Mouse (Mus musculus) layer of hippocampus, adult 2 months (tissue): ENCODE results near the gene Rps6kl1. TPM values are rescaled to one million over a fixed set of nuclear protein-coding genes. Genes with fewer than 3 reads are reported as not detected.

Experiments used
- DNase-seq, 2 experiments: peaks; one replicate each; pipeline ENCODE4 v3.0.0; 2022; ENCODE audit warnings: low spot score in 2 of 2
- H3K27ac ChIP-seq: fragments of 200-600 bp; 2 replicates; pipeline ENCODE4 v1.8.1; 2022
- H3K4me3 ChIP-seq: fragments of 200-600 bp; 2 replicates; pipeline ENCODE4 v1.8.1; 2022; ENCODE audit warnings: mild to moderate bottlenecking
- CTCF ChIP-seq: fragments of 200-600 bp; conservative IDR thresholded peaks from 2 replicates; pipeline ENCODE4 v1.8.1; 2022; ENCODE audit warnings: antibody characterized with exemption, mild to moderate bottlenecking, moderate library complexity
- total RNA-seq, 2 experiments: library from RNA; stranded (reverse); gene quantifications; 2 replicates each; pipeline ENCODE4 v1.2.3; 2021

Rps6kl1 gene
- total RNA-seq, 2 experiments from 2014 or later, result 39.0 to 40.0 TPM

DNA sequence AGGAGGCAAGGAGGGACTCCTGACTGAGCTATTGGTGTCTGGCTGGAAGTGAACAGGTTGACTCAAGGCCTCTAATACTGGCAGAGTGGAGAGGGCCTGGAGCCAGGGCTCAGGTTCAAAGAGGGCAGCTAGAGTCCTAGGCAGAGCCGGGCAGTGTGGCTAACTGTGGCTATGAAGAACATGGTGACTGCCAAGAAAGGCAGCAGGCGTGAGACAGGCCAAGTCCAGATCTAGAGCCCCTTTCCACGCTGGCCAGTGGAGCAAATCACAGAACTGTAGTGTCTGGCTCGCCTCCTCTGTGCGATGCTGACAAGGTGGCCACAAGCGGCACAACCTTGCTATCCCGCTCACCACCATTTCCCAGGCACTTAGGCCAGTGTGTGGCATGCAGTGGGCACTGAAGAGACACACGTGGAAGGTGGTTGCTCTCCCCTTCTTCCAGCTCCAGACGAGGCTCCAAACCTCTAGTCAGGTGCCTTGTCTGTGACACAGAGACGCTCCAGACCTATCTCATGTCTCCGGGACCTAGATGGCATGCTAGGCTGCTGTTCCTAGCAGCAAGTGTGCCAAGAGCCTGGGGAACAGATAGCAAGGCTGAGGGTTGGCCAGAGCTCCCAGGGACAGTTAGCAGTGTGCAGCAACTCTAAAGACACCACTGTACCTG lies 19.4 kb upstream of the Rps6kl1 start:
- no peak for TF ChIP-seq CTCF
- Histone ChIP-seq H3K4me3 (no peak overlapping the region), H3K27ac (0 out of 2 replicates have a peak overlapping the region, but pooled peaks have one; percentile 78)
- DNase-seq, result no peak

DNA sequence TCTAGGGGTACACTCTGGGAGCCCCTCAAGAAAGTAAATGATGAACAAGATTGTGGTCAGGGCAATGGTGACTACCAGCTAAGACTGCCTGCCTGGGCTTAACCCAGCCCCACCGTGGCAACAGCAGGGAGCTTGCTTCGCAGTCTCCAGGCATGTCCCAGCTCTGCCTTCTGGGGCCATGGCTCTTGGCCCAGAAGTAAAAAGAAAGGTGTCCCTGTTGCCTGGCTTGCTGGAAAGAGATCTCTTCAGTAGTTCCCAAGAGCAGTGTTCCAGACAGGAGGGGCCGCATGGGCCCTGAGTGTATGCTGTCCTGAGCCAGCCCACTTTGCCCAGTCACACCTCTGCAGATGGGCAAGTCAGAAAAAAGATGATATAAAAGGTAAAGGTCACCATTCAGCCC lies 18.8 kb upstream of the Rps6kl1 start:
- no peak for TF ChIP-seq CTCF
- Histone ChIP-seq H3K4me3 (peak overlapping the region; percentile 57; the same call in 1 of the 2 replicates), H3K27ac (0 out of 2 replicates have a peak overlapping the region, but pooled peaks have one; percentile 78)
- no peak for DNase-seq

- peak; percentile 99 for TF ChIP-seq CTCF
- peak overlapping the region; percentile 57 for H3K4me3 ChIP-seq
- H3K27ac ChIP-seq, result peak overlapping the region; percentile 78
- peak; percentile 86 to 92 for DNase-seq
Measured at GRCm38 (mm10) chr12:85169117-85169858, 18.2 kb upstream of the Rps6kl1 start.

DNA sequence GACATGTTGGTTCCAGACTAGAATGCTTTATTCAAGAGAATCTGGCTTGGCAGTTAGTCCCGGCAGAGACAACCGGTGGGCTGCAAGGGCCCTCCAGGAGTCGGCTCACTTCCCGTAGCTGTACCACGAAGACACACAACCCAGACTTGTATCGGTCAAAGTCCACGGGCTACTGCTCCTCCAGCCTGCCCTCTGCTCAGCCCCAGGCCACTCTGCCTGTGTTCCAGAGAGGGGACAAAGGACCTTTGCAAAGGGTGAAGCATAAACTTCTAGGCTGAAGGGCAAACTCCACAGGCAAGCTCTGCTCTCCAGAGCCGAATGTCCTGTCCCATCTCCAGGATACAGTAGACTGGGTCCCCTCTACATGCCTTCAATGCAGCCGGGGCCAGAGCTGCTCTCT lies 15.6 kb upstream of the Rps6kl1 start:
- Histone ChIP-seq H3K4me3 (no peak overlapping the region), H3K27ac (no peak overlapping the region)
- no peak for DNase-seq
- TF ChIP-seq CTCF, result no peak

DNA sequence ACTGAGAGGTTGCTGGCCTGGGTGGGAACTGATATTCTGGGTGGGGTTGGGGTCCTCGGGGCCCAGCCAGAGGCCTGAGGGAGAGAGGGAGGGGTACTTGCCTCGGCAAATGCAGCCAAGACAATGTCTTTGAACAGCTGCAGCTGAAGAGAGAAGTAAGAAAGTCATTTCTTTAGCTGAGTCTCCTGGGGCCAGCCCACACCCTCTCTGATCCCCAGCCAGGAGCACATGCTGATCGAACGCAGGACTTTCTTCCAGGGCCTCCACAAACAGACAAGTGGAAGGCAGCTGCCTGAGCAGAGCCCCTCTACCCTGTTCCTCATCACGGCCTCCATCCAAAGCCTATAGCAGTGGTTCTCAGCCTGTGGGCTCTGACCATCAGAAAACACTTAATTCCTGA lies 13.9 kb upstream of the Rps6kl1 start:
- no peak for TF ChIP-seq CTCF

DNA sequence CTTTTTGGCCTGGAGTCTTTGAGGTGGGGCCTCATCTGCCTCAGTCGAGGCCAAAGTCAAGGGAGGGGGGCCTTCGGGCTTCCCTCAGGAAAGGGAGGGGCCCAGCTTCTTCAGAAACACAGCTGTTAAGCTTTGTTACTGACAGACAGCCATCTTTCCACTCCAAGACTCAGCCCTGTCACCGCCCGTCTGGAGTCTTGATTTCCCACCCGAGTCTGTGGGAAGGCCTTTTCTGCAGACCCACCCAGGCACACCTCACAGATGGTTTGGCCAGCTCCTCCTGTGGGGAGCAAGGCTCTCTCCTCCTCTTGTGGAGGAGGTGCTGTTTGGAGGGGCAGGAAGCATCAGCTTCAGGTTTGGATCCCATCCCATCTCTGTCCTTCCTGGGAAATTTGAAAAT lies 8.5 kb upstream of the Rps6kl1 start:
- Histone ChIP-seq H3K27ac (no peak overlapping the region), H3K4me3 (no peak overlapping the region)
- DNase-seq, result no peak
- no peak for TF ChIP-seq CTCF

More for the DNA sequence above, 13.9 kb upstream of the Rps6kl1 start:
- no peak overlapping the region for H3K4me3 ChIP-seq
- no peak for DNase-seq
- no peak overlapping the region for H3K27ac ChIP-seq

DNA sequence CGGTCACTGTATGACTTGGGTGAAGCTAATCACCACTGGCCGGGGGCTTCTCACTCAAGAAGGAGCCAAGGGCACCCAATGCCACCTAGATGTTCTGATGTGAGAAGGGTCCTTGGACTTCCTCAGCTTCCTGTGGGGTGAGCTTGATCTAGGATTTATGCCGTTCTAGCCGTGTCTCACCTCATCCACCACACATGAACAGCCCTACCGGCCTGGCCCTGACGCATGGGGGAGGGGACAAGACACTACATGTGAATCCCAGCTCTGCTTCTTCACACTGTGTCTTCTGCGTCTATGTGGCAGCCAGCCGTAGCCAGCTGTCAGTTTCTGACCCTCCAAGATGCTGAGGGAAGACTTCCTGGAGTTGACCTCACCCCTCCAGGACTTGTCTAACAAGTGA lies 7.7 kb upstream of the Rps6kl1 start:
- DNase-seq, result no peak
- H3K4me3 ChIP-seq, result no peak overlapping the region
- H3K27ac ChIP-seq, result no peak overlapping the region
- no peak for TF ChIP-seq CTCF

DNA sequence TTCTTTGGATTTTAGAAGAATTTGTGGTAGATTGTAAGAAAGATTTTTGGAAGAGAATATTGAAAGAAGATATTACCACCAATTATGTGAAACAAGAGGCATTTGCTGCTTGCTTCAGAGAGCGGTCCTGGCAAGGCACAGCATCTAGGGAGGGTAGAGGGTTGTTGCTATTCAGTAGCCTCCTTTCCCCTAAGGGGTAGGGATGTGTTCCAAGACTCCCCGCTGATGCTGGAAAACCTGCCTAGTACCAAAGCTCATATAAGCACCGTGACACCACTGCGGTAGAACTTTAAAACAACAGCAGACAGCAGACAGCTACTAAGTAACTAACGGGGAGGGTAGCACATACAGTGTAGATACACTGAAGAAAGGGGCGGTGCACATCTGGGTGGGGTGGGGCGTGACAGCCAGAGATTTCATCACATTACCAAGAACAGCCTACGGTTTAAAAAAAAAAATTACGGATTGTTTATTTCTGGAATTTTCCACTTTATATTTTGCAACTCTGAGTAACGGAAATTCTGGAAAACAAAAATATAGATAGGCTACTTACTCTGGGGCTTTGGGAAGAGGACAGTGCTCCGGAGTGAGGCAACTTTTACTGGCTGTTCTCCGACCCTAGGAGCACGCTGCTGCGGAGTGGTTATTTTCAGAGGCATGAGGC lies 6.9 kb upstream of the Rps6kl1 start:
- H3K27ac ChIP-seq, result peak overlapping the region; percentile 14; the same call in 1 of the 2 replicates
- TF ChIP-seq CTCF, result no peak
- DNase-seq, result no peak

DNA sequence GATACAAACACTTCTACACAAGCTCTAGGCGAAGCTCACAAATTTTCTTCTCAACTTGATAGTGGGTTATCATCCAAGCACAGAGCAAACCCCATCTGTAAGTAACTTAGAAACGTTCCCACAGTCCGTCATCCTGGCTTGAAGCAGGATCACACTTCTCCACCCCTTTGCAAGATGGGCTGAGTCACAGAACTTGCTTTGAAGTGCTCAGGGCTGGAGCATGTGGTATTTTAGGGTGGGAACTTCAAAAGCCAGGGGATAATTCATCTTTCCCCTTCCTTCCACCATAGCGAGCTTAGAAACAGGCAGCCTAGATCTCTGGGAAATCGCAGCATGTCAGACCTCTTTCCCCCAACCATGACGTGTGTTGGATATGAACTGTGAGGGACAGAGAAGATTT lies 5.3 kb upstream of the Rps6kl1 start:
- Histone ChIP-seq H3K4me3 (no peak overlapping the region), H3K27ac (0 out of 2 replicates have a peak overlapping the region, but pooled peaks have one; percentile 32)
- TF ChIP-seq CTCF, result no peak
- no peak for DNase-seq

More for the DNA sequence above, 6.9 kb upstream of the Rps6kl1 start:
- H3K4me3 ChIP-seq, result no peak overlapping the region

GRCm38 (mm10) chr12:85153011-85153410 lies 1.9 kb upstream of the Rps6kl1 start:
- H3K4me3 ChIP-seq, result no peak overlapping the region
- TF ChIP-seq CTCF, result no peak
- no peak for DNase-seq
- no peak overlapping the region for H3K27ac ChIP-seq

DNA sequence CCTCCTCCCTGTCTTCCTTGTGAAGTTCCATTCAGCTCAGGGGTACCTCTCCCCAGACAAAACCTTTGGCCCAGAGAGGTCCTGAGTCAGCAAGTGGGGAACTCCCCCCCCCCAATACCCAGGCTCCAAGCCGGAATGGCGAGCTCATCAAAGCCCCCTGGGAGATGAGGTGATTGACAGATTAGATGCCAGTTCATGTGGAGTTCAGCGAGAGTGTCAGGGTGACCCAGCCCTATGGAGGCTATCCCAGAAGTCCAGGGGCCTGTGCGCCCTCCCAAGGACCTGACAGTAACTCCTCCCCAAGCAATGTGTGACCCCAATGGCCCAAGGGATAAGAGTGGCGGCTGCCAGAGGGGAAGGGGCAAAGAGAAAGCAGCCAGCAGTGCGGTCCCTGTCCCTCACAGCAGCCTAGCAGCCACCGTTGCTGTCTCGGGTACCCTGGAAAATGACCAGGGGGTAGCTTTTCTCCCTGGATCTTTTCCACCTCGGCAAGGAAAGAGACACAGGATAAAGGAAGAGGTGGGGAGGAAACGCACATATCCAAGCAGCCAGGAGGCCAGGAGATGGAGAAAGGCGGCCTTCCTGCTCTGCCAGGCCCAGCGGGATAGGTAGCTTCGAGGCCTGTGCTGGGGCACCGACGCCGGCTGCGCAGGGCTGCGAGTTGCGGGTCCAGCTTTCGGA lies 603 bp downstream of the Rps6kl1 start:
- no peak for TF ChIP-seq CTCF
- H3K27ac ChIP-seq, result peak overlapping the region; percentile 96
- no peak for DNase-seq
- H3K4me3 ChIP-seq, result peak overlapping the region; percentile 84

DNA sequence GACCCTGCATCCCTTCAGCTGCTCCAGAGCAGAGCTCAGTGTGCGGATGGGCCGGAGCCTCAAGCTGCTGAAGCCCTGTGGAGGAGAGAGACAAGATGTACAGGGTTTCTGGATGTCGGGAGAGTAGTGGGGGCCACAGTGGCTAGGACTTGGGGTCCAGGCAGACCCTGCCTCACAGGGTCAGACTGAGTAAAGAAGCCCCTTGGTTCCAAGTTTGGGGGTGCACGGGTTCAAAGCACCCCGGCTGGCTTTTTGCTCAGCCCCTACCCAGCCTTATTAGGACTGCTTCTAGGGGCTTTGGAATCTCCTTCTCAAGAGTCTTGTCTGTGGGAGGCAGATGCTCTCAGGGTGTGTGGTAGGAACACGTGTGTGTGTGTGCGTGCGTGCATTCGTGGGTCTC lies 4.2 kb downstream of the Rps6kl1 start:
- Histone ChIP-seq H3K27ac (peak overlapping the region; percentile 14; the same call in 1 of the 2 replicates), H3K4me3 (no peak overlapping the region)
- no peak for TF ChIP-seq CTCF
- no peak for DNase-seq

DNA sequence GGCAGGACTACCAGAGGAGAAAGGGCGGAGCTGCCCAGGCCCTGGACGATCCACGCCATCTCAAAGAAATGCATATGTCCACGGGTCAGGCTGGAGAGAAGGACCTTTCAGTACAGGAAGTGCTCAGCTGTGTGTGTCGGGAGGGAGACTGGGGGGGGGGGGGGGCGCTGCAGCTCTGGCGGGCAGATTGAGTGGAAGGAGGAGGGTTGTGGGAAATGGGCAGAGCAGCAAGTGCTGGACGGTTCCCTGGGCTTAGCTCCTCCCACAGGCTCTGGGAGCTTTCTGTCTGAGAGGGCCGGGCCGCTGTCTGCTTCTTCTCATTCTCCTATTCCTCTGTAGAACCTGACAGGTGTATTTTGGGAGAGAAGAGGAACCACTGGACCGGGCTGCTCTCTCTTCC lies 4.7 kb downstream of the Rps6kl1 start:
- no peak for DNase-seq
- TF ChIP-seq CTCF, result no peak

More for the DNA sequence above, 4.7 kb downstream of the Rps6kl1 start:
- H3K4me3 ChIP-seq, result no peak overlapping the region
- peak overlapping the region; percentile 39; the same call in 1 of the 2 replicates for H3K27ac ChIP-seq
